ENCODE assay signal across 25 mouse cellular contexts in genomic region chr9:121908321-121908720, GRCm38 (mm10). TPM values are rescaled to one million over a fixed set of nuclear protein-coding genes. Genes with fewer than 3 reads are reported as not detected.
DNase-seq lines count a peak whose midpoint lies in the region; TF ChIP-seq lines count a peak whose summit lies in the region.
"Had no signal": no experiment of that assay in that cellular context is flagged by ENCODE, and none has a peak within 500 bp of the region (broad histone marks: within the 10 kb centered on the region; RNA-seq: fewer than 3 reads in every experiment).

No protein-coding gene starts in this region.

- H3K4me3 ChIP-seq in thymus, adult 2 months (ENCODE audit: control insufficient read depth, insufficient read depth, low read length): no peak overlapping the region
- H3K4me3 ChIP-seq: forebrain, embryonic 10.5 days; forebrain, embryonic 13.5 days; heart, embryonic 12.5 days; heart, embryonic 15.5 days; hindbrain, embryonic 10.5 days; hindbrain, embryonic 13.5 days had no signal

- no peak for TF ChIP-seq POLR2A in thymus, adult 2 months (IDR thresholded peaks at IDR 0.05; ENCODE audit: control insufficient read depth, extremely low read depth, insufficient read depth, low read length, poor library complexity)

- 97% methylated on average over 17 of the region's 17 CpGs for WGBS in thymus, adult 2 months

- no peak for TF ChIP-seq CTCF in thymus, adult 2 months (IDR thresholded peaks at IDR 0.05; ENCODE audit: borderline replicate concordance, control insufficient read depth, extremely low read depth, insufficient read depth, low read length, poor library complexity)

- peak; percentile 2 for DNase-seq in kidney, postnatal 10 days
- no peak for DNase-seq in kidney, adult 18-20 months
- DNase-seq in ovary, adult 18-20 months (ENCODE audit: low spot score): peak; percentile 0
- DNase-seq in ovary, postnatal 14 days (ENCODE audit: low spot score): no peak
- peak; percentile 4 for DNase-seq in thymus, postnatal 4 days
- no peak for DNase-seq in thymus, adult 2 months
- DNase-seq: adrenal gland, postnatal 10 days; adrenal gland, postnatal 36 days; B cell, adult 2 months; cerebellum, adult 18-20 months; cerebellum, adult 9-10 months; cerebellum, postnatal 14 days; heart, postnatal 10 days; heart, postnatal 36 days had no signal

- H3K27ac ChIP-seq in thymus, adult 2 months (ENCODE audit: control insufficient read depth, insufficient read depth, low read length): no peak overlapping the region
- H3K27ac ChIP-seq: forebrain, embryonic 10.5 days; forebrain, embryonic 13.5 days; heart, embryonic 15.5 days; hindbrain, embryonic 10.5 days; hindbrain, embryonic 13.5 days had no signal

- H3K27me3 ChIP-seq in thymus, adult 2 months (ENCODE audit: control insufficient read depth, insufficient read depth, low read length): no peaks in the 10 kb centered on the region
- H3K27me3 ChIP-seq: CH12.LX; forebrain, embryonic 13.5 days; heart, embryonic 15.5 days; hindbrain, embryonic 13.5 days had no signal

- H3K4me1 ChIP-seq in thymus, adult 2 months (replicated peaks; ENCODE audit: control insufficient read depth, insufficient read depth, low read length): peaks cover 8% of the 10 kb centered on the region
- H3K4me1 ChIP-seq: forebrain, embryonic 10.5 days; forebrain, embryonic 13.5 days; heart, embryonic 15.5 days; hindbrain, embryonic 10.5 days; hindbrain, embryonic 13.5 days had no signal

- no peaks in the 10 kb centered on the region for H3K36me3 ChIP-seq in thymus, adult 2 months (ENCODE audit: control insufficient read depth, insufficient read depth, low read length)
- H3K36me3 ChIP-seq: forebrain, embryonic 10.5 days; G1E; heart, embryonic 12.5 days; heart, embryonic 15.5 days; hindbrain, embryonic 10.5 days; hindbrain, embryonic 13.5 days had no signal

RNA-seq across cellular contexts. Expression of gene Cyp8b1, which starts 7.8 kb away (rescaled TPM):
- polyA plus RNA-seq in thymus, adult 2 months (2012; rRNA removed): 0.74 and 1.6 TPM in 2 replicates
- polyA plus RNA-seq: embryonic facial prominence, embryonic 11.5 days; forebrain, embryonic 10.5 days; forebrain, embryonic 13.5 days; forebrain, embryonic 16.5 days; G1E; heart, embryonic 12.5 days; heart, embryonic 15.5 days; hindbrain, embryonic 10.5 days; hindbrain, embryonic 13.5 days; Patski had no signal

RNA-seq across cellular contexts. Expression of gene Ackr2, which starts 10.2 kb away (rescaled TPM):
- 0.99 and 1.0 TPM in 2 replicates for polyA plus RNA-seq in thymus, adult 2 months (2012; rRNA removed)
- polyA plus RNA-seq: G1E, Patski had no signal

RNA-seq across cellular contexts. Expression of gene Fam198a, which starts 42.5 kb away (rescaled TPM):
- polyA plus RNA-seq in thymus, adult 2 months (2012; rRNA removed): 0.64 and 0.69 TPM in 2 replicates
- polyA plus RNA-seq: G1E had no signal

RNA-seq across cellular contexts. Expression of gene Higd1a, which starts 50.2 kb away (rescaled TPM):
- 9.1 and 17.6 TPM in 2 replicates for polyA plus RNA-seq in thymus, adult 2 months (2012; rRNA removed)

Comparison
In these comparisons a context has a peak if more than half of its experiments do, and no peak if none do; other contexts are left out.
1. DNase-seq: peak in kidney, postnatal 10 days (single experiment), ovary, adult 18-20 months (single experiment) and thymus, postnatal 4 days (single experiment); none in kidney, adult 18-20 months (single experiment), ovary, postnatal 14 days (single experiment) and thymus, adult 2 months (single experiment).